Mouse (Mus musculus) thymus, adult 2 months (tissue): ENCODE measurements around the gene Psmd1. TPM values are rescaled to one million over a fixed set of nuclear protein-coding genes. Genes with fewer than 3 reads are reported as not detected.

ENCODE experiments used
- DNase-seq: peaks from one replicate; pipeline ENCODE4 v3.0.0; 2021
- H3K27ac ChIP-seq: fragments of 200-500 bp; 2 replicates; pipeline ENCODE4 v1.5.1; 2012; ENCODE audit warnings: low read length, control low read depth; ENCODE audit not compliant: control insufficient read depth, insufficient read depth
- H3K27me3 ChIP-seq: fragments of 200-500 bp; 2 replicates; pipeline ENCODE4 v1.6.1; 2012; ENCODE audit warnings: mild to moderate bottlenecking, low read length, moderate library complexity, mixed read lengths; ENCODE audit not compliant: control insufficient read depth, insufficient read depth
- H3K36me3 ChIP-seq: fragments of 200-500 bp; 2 replicates; pipeline ENCODE4 v1.6.1; 2012; ENCODE audit warnings: mild to moderate bottlenecking, low read length, moderate library complexity; ENCODE audit not compliant: control insufficient read depth, insufficient read depth
- H3K4me1 ChIP-seq: fragments of 200-500 bp; replicated peaks from 2 replicates; pipeline ENCODE4 v1.6.1; 2012; ENCODE audit warnings: low read length; ENCODE audit not compliant: control insufficient read depth, insufficient read depth
- H3K4me3 ChIP-seq: fragments of 200-500 bp; 2 replicates; pipeline ENCODE4 v1.5.1; 2012; ENCODE audit warnings: mild to moderate bottlenecking, low read length, control low read depth, moderate library complexity; ENCODE audit not compliant: control insufficient read depth, insufficient read depth
- CTCF ChIP-seq: fragments of 200-500 bp; IDR thresholded peaks from 2 replicates; pipeline ENCODE4 v1.5.1; 2012; ENCODE audit warnings: mild to moderate bottlenecking, control low read depth, low read length, moderate library complexity, borderline replicate concordance; ENCODE audit not compliant: control insufficient read depth, poor library complexity, insufficient read depth; ENCODE audit errors: extremely low read depth
- POLR2A ChIP-seq: fragments of 200-500 bp; IDR thresholded peaks from 2 replicates; pipeline ENCODE4 v1.6.1; 2012; ENCODE audit warnings: mild to moderate bottlenecking, low read length, control low read depth, moderate library complexity; ENCODE audit not compliant: control insufficient read depth, poor library complexity, insufficient read depth; ENCODE audit errors: extremely low read depth
- WGBS: fragments of 180-500 bp; shearing (Covaris S2); methylation state at CpG from one replicate; pipeline ENCODE4 v1.1.7; 2018; 5-methylcytosine and 5-hydroxymethylcytosine counted together
- polyA plus RNA-seq: library from polyadenylated mRNA; depleted of rRNA; stranded (reverse); fragments of >200 nt; gene quantifications from 2 replicates; pipeline ENCODE4 v1.2.3, GENCODE M21; 2012

Gene Psmd1
- polyA plus RNA-seq, 1 experiment: 61.2 TPM

DNA sequence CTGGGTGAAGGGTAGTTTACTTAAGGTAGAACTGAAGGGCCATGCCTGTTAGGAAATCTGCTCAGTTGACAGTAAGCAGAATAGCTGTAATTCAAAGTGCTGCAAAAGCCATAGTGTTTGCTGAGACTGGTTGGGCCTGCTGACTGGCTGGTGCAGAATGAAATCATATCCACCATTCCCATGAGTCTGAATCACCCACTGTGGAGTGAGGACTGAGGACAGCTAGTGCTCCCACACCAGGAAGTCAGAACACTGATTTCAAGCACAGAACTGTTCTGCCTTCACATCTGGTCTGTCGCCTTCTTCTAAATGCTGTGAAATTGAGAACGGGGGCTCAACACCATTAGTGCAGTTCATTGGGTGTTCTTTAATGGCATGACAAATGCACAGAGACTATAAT is 61.8 kb downstream of the Psmd1 start:
- H3K4me3 ChIP-seq: no peak overlapping the region
- H3K36me3 ChIP-seq: peaks cover 27% of the 10 kb centered on the region
- no peaks in the 10 kb centered on the region for H3K4me1 ChIP-seq
- H3K27ac ChIP-seq: no peak overlapping the region
- TF ChIP-seq POLR2A (no peak), CTCF (no peak)
- no peak for DNase-seq
- H3K27me3 ChIP-seq: no peaks in the 10 kb centered on the region
- 96% methylated on average over 2 of the region's 2 CpGs for WGBS

DNA sequence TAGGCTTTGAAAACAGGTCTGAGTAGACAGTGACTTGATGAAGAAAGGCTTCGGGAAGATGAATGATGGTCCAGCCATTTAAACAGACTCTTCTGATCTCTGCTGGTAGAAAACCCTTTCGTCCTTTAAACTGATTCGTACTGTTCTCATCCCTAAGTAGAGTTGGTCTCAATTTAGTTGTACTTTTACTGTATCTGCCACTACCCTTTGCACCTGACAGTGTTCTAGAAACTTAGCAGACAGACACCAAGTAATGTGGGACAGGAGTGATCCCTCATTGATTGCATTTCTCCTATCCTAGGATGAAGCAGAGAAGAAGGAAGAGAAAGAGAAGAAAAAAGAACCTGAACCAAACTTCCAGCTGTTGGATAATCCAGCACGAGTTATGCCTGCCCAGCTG is 69.2 kb downstream of the Psmd1 start, which contains the start of gene Gm21972:
Gene Gm21972 (plus strand): TSS at position 301 of the 400 bp plus-strand sequence.
- Histone ChIP-seq H3K36me3 (peaks cover 40% of the 10 kb centered on the region), H3K27ac (no peak within 1 kb of the TSS), H3K4me3 (no peak within 1 kb of the TSS), H3K27me3 (no peaks in the 10 kb centered on the region), H3K4me1 (no peaks in the 10 kb centered on the region)
- WGBS: 98% methylated on average over 4 of the region's 4 CpGs
- no peak for TF ChIP-seq POLR2A
- no peak for TF ChIP-seq CTCF
- DNase-seq: no peak

DNA sequence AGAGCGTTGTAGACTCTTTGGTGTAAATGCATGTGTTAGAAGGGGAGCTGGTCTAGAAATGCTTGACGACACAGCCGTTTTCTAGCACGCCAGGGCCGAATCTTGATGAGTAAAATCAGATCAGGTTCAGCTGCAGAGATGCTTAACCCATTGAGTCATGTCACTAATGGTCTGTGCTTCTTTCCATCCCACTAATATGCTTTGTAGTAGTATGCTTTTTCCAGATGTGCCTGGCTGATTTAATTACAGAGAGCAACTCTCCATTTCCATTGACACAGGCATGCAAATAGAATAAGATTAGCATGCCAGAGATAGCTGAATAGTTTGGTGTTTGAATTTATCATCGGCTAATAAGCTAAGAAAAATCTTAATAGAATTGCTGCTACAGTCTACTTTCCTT is 71.1 kb downstream of the Psmd1 start:
- DNase-seq: no peak
- H3K27ac ChIP-seq: no peak overlapping the region
- H3K36me3 ChIP-seq: peaks cover 44% of the 10 kb centered on the region
- no peak overlapping the region for H3K4me3 ChIP-seq
- H3K27me3 ChIP-seq: no peaks in the 10 kb centered on the region
- H3K4me1 ChIP-seq: no peaks in the 10 kb centered on the region
- WGBS: 98% methylated on average over 6 of the region's 6 CpGs
- TF ChIP-seq CTCF (no peak), POLR2A (no peak)

DNA sequence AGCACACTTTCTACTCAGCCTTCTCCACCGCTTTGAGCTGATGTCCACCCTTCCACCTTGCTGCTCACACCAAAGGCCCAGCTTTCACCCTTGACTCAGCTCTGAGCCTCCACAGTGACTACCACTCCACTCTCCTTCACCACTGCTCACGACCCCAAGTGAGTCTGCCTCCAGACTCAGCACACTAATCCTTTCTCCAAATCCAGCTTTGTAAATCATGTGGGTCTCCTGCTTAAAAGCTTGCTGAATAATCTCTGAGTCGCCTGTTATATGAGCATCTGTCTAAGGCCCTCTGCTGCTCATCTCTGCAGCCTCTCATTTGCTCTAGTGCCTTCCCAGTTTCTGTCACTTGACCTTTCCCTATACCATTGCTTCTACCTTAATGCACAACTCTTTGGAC is 76.9 kb downstream of the Psmd1 start:
- Histone ChIP-seq H3K36me3 (peaks cover 23% of the 10 kb centered on the region), H3K4me1 (no peaks in the 10 kb centered on the region), H3K4me3 (no peak overlapping the region), H3K27me3 (no peaks in the 10 kb centered on the region), H3K27ac (no peak overlapping the region)
- 93% methylated on average over 3 of the region's 3 CpGs for WGBS
- TF ChIP-seq CTCF (no peak), POLR2A (no peak)
- DNase-seq: no peak

DNA sequence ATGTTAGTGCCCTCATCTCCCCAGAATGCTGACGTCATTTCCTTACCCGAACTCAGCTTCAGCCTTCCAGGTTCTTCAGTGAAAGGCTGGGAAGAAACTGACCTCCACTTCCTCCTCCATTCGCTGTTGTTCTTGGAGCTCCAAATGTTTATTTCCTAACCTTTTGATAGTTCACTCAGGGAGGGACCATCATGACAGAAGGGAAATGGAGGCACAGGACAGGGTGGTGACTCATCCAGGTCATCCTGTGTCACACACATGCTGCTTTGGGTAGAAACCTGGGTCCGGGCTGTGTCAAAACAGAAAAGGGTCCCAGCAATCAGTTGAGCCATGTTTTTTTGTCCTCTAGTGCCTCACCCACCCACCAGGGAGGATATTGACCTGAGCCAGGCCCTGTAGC is 79.0 kb downstream of the Psmd1 start:
- Histone ChIP-seq H3K4me3 (no peak overlapping the region), H3K4me1 (no peaks in the 10 kb centered on the region), H3K27ac (no peak overlapping the region), H3K36me3 (peaks cover 12% of the 10 kb centered on the region), H3K27me3 (no peaks in the 10 kb centered on the region)
- DNase-seq: no peak
- 80% methylated on average over 4 of the region's 4 CpGs for WGBS
- TF ChIP-seq CTCF: no peak
- no peak for TF ChIP-seq POLR2A

DNA sequence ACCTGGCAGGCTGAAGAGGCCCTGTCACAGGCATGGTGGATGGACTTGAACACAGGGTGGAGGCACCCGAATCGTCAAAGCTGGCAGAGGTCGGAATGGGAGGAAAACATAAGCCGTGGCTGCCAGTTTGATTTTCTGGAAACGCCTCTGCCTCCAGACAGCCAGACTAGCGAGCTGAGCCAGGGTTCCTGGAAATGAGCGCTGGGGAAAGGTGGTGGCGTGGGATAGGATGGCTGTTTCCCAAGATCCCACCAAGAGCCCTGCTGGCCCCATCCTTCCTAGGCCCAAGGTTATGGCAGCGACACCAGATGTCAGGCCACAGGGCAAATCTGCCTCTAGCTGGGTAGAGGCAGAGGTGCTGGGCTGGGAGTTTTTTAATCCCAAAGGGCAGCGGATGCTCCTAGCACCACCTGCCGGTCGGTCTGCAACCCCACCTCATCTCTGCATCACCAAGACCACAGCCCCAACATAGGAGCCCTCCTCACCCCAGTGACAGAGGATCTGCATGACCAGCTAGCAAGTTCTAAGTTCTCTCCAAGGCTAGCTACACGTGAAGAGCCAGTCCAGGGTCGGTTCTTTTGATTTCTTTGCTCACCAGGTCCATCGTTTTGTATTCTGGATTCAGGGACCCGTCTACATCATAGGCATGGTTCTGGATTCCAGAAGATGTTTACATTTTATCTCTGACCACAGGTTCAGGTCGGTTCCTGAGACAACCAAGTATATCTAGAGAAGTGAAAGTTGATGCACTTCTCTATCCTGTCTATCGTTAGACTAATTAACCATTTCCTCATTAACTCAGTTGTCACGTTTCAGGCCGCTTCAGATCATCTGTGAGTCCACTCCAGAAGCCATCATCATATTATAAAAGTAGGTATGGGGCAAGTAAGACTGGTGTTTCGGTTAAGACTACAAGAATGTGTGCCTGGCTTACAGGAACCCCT is 80.1 kb downstream of the Psmd1 start:
- WGBS: 81% methylated on average over 21 of the region's 21 CpGs
- H3K4me3 ChIP-seq: no peak overlapping the region
- H3K27me3 ChIP-seq: no peaks in the 10 kb centered on the region
- peaks cover 2% of the 10 kb centered on the region for H3K36me3 ChIP-seq
- no peak for TF ChIP-seq CTCF
- TF ChIP-seq POLR2A: no peak
- H3K4me1 ChIP-seq: no peaks in the 10 kb centered on the region
- DNase-seq: no peak
- no peak overlapping the region for H3K27ac ChIP-seq

DNA sequence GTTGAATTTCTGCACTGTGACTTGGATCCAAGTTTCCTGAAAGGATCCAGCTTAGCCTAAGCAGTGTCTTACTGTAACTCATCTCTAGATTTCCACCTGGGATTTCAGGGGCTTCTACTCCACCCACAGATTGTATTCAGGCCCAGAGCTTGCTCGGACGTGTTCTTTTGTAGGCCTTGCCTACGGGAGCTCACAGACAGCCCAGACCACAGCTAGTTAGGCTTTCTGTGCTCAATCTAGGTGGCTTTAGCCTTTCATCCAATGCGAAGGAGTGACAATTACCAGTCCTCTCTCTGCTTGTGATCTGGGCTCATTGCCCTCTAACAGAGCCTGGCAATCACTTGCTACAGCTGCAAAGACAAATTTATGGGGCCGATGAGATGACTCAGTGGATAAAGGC is 82.1 kb downstream of the Psmd1 start:
- H3K27ac ChIP-seq: no peak overlapping the region
- H3K4me3 ChIP-seq: no peak overlapping the region
- H3K27me3 ChIP-seq: no peaks in the 10 kb centered on the region
- WGBS: 95% methylated on average over 5 of the region's 5 CpGs
- TF ChIP-seq CTCF (no peak), POLR2A (no peak)
- H3K36me3 ChIP-seq: no peaks in the 10 kb centered on the region
- H3K4me1 ChIP-seq: no peaks in the 10 kb centered on the region
- DNase-seq: no peak
